Mouse (Mus musculus): ENCODE measurements around the gene Ksr2. TPM values are rescaled to one million over a fixed set of nuclear protein-coding genes. Genes with fewer than 3 reads are reported as not detected.

Gene Ksr2
- polyA plus RNA-seq, 1 experiment, result not detected

- no peaks in the 10 kb centered on the region for H3K4me1 ChIP-seq (ENCODE audit: control insufficient read depth)
- no peaks in the 10 kb centered on the region for H3K36me3 ChIP-seq (ENCODE audit: control insufficient read depth)
- no peak overlapping the region for H3K4me3 ChIP-seq (replicated peaks)
- no peak for TF ChIP-seq TAL1 (IDR thresholded peaks at IDR 0.05; ENCODE audit: low read length)
- no peak for TF ChIP-seq GATA1 (IDR thresholded peaks at IDR 0.05; ENCODE audit: low read length)
- no peaks in the 10 kb centered on the region for H3K27me3 ChIP-seq (ENCODE audit: control insufficient read depth)
- H3K9me3 ChIP-seq (ENCODE audit: control insufficient read depth, low read length), result no peaks in the 10 kb centered on the region; the same call in 1 of the 2 replicates
These were observed 389.8 kb downstream of the Ksr2 start for GRCm38 (mm10) chr5:117803551-117803950.

DNA sequence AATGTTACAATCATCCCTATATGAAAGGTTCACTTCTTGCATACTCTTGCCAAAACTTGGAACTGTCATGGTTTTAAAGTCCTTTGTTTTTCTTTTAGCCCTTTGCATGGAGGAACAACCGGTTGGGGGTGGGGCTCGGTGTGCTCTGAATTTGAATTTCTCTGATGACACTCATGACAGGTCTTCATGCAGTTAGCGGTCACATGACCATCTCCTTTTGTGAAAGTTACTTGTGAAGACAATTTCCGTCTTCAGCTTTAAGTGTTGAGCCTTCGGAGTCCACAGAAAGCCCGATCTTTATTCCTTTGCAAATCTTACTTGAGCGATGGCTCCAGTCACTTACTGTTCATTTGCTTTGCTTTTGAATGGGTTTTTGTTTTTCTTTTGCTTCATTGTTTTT is 397.1 kb downstream of the Ksr2 start:
- no peaks in the 10 kb centered on the region for H3K4me1 ChIP-seq (ENCODE audit: control insufficient read depth)
- H3K36me3 ChIP-seq (ENCODE audit: control insufficient read depth), result no peaks in the 10 kb centered on the region
- H3K4me3 ChIP-seq (replicated peaks), result no peak overlapping the region
- peaks cover 7% of the 10 kb centered on the region for H3K9me3 ChIP-seq (ENCODE audit: control insufficient read depth, low read length)
- no peaks in the 10 kb centered on the region for H3K27me3 ChIP-seq (ENCODE audit: control insufficient read depth)
- TF ChIP-seq GATA1 (IDR thresholded peaks at IDR 0.05; ENCODE audit: low read length), result no peak
- no peak for TF ChIP-seq TAL1 (IDR thresholded peaks at IDR 0.05; ENCODE audit: low read length)

GRCm38 (mm10) chr5:117818800-117819199 is 405.0 kb downstream of the Ksr2 start:
- Histone ChIP-seq H3K4me3 (replicated peaks) (no peak overlapping the region), H3K36me3 (ENCODE audit: control insufficient read depth) (no peaks in the 10 kb centered on the region), H3K27me3 (ENCODE audit: control insufficient read depth) (no peaks in the 10 kb centered on the region), H3K9me3 (ENCODE audit: control insufficient read depth, low read length) (no peaks in the 10 kb centered on the region), H3K4me1 (ENCODE audit: control insufficient read depth) (no peaks in the 10 kb centered on the region)
- TF ChIP-seq TAL1 (IDR thresholded peaks at IDR 0.05; ENCODE audit: low read length) (no peak), GATA1 (IDR thresholded peaks at IDR 0.05; ENCODE audit: low read length) (no peak)

DNA sequence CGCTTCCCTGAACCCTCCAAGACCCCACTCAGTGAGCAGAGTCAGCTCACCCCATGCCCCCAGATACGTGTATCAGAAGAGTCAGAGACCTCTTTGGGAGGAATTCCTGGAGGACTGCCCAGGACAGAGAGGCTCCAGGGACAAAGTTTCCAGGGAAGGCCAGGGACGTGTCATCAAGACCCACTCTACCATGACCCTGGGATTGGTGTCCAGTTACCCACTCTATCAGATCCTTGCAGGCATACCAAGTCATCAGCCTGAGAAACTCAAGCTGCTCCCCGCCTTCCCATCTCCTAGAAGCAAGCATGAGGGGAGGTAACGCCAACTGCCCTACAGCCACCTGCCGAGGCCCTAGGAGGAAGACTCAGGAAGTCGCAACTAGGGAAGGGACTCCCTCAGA is 406.6 kb downstream of the Ksr2 start:
- no peaks in the 10 kb centered on the region for H3K4me1 ChIP-seq (ENCODE audit: control insufficient read depth)
- H3K36me3 ChIP-seq (ENCODE audit: control insufficient read depth), result no peaks in the 10 kb centered on the region
- no peak for TF ChIP-seq GATA1 (IDR thresholded peaks at IDR 0.05; ENCODE audit: low read length)
- no peak for TF ChIP-seq TAL1 (IDR thresholded peaks at IDR 0.05; ENCODE audit: low read length)
- no peak overlapping the region for H3K4me3 ChIP-seq (replicated peaks)
- H3K9me3 ChIP-seq (ENCODE audit: control insufficient read depth, low read length), result peaks cover 3% of the 10 kb centered on the region; the same call in 1 of the 2 replicates
- no peaks in the 10 kb centered on the region for H3K27me3 ChIP-seq (ENCODE audit: control insufficient read depth)

GRCm38 (mm10) chr5:117823811-117824210 is 410.0 kb downstream of the Ksr2 start:
- no peaks in the 10 kb centered on the region for H3K27me3 ChIP-seq (ENCODE audit: control insufficient read depth)
- H3K36me3 ChIP-seq (ENCODE audit: control insufficient read depth), result no peaks in the 10 kb centered on the region
- TF ChIP-seq TAL1 (IDR thresholded peaks at IDR 0.05; ENCODE audit: low read length) (no peak), GATA1 (IDR thresholded peaks at IDR 0.05; ENCODE audit: low read length) (no peak)
- no peaks in the 10 kb centered on the region for H3K4me1 ChIP-seq (ENCODE audit: control insufficient read depth)
- peaks cover 8% of the 10 kb centered on the region; the same call in 1 of the 2 replicates for H3K9me3 ChIP-seq (ENCODE audit: control insufficient read depth, low read length)
- no peak overlapping the region for H3K4me3 ChIP-seq (replicated peaks)

GRCm38 (mm10) chr5:117824486-117824885 is 410.7 kb downstream of the Ksr2 start:
- Histone ChIP-seq H3K36me3 (ENCODE audit: control insufficient read depth) (no peaks in the 10 kb centered on the region), H3K4me1 (ENCODE audit: control insufficient read depth) (no peaks in the 10 kb centered on the region), H3K4me3 (replicated peaks) (no peak overlapping the region), H3K9me3 (ENCODE audit: control insufficient read depth, low read length) (peaks cover 8% of the 10 kb centered on the region; the same call in 1 of the 2 replicates), H3K27me3 (ENCODE audit: control insufficient read depth) (no peaks in the 10 kb centered on the region)
- no peak for TF ChIP-seq GATA1 (IDR thresholded peaks at IDR 0.05; ENCODE audit: low read length)
- TF ChIP-seq TAL1 (IDR thresholded peaks at IDR 0.05; ENCODE audit: low read length), result no peak

Other genes starting within 250 kb of the Ksr2 start
- 28.3 and 38.5 TPM in 2 replicates for gene Pebp1, start 126.4 kb upstream of the Ksr2 start, polyA plus RNA-seq (2012)
- not detected in 2 replicates for gene Vsig10, start 94.9 kb upstream of the Ksr2 start, polyA plus RNA-seq (2012)
- gene Wsb2, start 56.7 kb upstream of the Ksr2 start, polyA plus RNA-seq (2012), result 0.45 and 0.53 TPM in 2 replicates
- gene Rfc5, start 25.0 kb upstream of the Ksr2 start, polyA plus RNA-seq (2012), result 5.0 and 5.2 TPM in 2 replicates

All from erythroblast, embryonic 14.5 days (primary cell).